Mouse (Mus musculus) WW6 (cell line): ENCODE measurements around the gene A3galt2.

Source experiments
- DNase-seq: peaks from one replicate; pipeline ENCODE4 v3.0.0-alpha.2; 2013; ENCODE audit warnings: low read depth, low spot score

The A3galt2 gene

GRCm38 (mm10) chr4:128727721-128728430 lies 27.3 kb upstream of the A3galt2 start:
- DNase-seq = no peak

DNA sequence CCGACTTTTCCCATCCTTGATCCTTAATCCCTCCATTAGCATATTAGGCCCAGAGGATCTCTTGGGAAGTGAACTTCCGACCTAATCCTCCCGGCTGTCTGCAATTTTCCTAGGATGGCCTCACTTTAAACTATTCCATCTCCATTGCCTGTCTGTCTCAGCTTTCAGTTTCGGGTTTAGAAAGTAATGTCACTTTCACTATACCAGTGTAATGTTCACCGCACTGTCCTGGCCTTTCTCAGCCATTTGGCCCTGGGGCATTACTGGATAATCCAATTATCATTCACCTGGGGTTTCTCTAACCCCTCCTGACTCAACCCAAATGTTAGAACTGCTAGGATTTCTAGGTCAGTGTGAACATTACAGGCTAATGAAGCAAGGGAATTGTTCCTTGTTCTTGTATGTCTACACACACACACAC lies 26.7 kb upstream of the A3galt2 start:
- no peak for DNase-seq

- DNase-seq = no peak
Observed at GRCm38 (mm10) chr4:128729033-128729708, 26.0 kb upstream of the A3galt2 start.

- no peak for DNase-seq
Observed at GRCm38 (mm10) chr4:128729709-128730037, 25.5 kb upstream of the A3galt2 start.

- DNase-seq = no peak
Observed at GRCm38 (mm10) chr4:128730271-128730670, 24.9 kb upstream of the A3galt2 start.

DNA sequence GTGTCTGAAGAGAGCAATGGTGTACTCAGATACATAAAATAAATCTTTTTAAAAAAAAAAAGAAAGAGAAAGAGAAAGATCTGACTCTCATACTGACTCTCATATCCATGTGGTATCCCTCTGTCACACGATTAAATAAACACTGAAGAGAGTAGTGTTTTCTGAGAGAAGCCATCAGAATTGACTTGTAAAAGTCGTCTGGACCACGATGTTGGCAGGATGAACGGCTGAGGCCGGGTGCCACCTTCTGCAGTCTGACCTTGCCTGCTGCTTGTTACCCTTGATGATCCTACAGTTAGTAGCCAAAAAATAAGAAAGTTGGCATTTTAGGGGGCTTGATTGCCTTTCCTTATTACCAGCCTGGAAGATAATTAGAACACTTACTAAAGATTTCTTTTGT lies 22.4 kb upstream of the A3galt2 start:
- DNase-seq = no peak

DNA sequence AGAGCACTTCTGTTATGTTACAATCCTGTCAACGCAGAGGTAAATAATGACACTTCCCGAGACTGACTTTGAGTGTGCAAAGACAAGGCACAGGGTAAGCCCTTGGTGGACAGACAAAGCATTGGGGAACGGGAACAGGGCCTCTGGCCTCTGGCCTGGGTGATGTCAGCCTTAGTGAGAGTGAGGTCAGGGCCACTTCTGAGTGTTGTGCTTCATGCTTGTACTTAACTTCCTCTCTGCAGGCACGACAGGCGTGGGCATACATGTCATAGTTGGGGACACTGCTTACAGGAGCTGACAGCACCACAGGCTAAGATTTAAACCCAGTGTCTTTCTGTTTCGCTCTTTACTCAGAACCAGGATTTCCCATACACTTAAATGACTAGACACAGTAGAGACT lies 21.7 kb upstream of the A3galt2 start:
- DNase-seq = no peak

DNA sequence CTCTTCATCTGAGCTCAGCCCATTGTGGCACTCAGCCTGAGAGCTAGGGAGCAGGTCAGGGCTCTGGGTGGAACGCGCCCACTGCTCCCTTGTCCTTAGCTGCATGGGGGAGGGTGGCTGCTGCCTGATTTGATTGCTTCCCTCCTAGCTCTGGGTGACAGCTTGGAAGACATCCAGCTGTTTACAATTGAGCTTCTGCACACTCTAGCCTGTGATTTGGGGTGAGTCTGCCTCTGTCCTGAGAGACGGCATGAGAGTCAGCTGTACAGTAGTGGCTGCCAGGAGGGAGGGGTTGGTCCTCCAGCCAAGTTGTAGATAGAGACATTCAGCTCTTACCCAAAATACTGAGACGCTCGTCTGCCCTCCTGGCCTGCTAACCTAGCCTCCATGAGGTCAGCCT lies 20.9 kb upstream of the A3galt2 start:
- DNase-seq = no peak

GRCm38 (mm10) chr4:128734721-128735671 lies 20.2 kb upstream of the A3galt2 start:
- DNase-seq = no peak

DNA sequence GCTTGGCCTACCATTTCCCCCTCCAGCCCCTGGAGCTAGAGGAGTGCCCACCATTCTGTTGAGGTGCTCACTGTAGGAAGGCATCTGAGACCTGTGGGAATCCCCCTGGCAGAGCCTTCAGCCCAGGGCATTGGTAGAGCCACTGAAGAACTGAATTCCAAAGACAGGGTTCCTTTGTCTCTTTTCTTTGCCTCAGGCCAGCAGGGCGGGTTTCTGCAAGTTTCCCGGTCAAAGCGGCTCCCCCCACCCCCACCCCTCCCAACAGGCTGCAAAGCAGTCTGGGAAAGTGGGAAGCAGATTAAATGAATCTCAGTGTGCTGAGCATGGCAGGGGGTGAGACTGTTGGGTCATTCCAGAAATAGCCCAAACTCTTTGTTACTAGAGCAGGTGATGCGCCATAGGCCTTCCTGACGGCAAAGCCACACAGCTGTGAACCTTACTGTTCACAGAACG lies 18.0 kb upstream of the A3galt2 start:
- DNase-seq = no peak

GRCm38 (mm10) chr4:128737825-128738610 lies 17.1 kb upstream of the A3galt2 start:
- no peak for DNase-seq

GRCm38 (mm10) chr4:128740878-128741277 lies 14.3 kb upstream of the A3galt2 start:
- DNase-seq = no peak

DNA sequence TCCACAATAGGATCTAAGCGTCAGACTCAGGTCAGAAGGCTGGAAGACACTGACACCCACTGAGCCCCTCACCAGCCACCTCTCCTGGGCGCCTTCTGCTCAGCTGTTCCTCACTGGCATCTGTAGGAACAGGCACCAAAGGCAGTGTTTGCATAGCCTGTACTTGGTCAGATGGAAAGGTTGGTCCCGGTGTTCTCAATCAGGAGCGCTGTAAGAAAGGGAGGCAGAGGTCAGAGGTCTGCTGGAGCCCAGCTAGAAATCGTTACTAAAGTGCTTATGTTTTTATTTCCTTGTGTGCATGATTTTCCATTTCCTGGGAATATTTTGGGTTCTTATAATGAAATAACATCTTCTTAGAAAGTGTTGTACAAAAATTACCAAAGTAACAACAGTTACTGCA lies 13.3 kb upstream of the A3galt2 start:
- no peak for DNase-seq

DNA sequence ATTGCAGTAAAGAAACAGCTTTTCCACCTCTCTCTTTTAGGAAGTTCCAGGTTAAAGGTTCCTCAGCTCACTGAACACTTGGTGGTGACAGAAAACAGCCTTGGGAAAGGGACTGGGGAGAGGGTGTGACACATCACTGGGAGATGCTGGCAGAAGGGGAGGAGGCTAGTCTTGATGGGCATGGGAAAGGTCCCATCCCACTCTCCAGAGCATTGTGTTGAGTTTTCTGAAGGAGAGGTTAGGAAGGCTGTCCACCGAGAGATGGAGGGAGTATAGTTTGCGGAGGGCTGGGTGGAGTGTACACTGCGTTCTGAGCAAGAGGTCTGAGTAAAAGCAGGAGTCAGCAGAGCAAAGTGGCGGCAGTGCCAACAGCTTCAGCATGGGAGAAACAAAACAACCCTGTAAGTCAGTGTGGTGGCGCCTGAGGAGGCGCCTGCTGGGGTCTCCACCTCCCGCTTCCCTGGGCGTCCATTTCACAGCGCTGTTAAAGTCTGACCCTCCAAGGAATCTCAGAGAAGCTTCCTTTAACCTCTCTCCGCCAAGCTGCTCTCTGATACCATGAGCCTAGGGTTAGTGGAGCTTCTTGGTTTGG lies 12.7 kb upstream of the A3galt2 start:
- DNase-seq = no peak

DNA sequence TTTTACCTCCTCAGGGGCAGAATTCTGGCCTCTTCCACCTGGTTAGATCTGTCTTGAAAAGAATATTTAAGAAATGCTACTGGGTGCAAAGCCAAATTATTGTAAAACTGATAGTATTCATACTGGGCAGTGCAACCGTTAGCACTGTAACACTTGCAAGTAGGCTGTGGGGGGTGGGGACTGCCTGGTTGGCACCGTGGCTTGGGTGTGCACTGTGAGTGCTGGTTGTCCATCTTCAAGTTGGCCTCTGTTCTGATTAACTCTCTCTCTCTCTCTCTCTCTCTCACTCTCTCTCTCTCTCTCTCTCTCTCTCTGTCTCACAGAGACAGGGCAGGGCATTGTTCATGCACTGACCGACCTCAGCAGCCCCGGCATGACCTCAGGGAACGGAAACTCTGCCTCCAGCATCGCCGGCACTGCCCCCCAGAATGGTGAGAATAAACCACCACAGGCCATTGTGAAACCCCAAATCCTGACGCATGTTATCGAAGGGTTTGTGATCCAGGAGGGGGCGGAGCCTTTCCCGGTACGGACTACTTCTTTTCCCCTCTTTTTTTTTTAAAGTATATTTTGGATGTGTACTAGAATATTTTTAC lies 12.0 kb upstream of the A3galt2 start:
- no peak for DNase-seq

DNA sequence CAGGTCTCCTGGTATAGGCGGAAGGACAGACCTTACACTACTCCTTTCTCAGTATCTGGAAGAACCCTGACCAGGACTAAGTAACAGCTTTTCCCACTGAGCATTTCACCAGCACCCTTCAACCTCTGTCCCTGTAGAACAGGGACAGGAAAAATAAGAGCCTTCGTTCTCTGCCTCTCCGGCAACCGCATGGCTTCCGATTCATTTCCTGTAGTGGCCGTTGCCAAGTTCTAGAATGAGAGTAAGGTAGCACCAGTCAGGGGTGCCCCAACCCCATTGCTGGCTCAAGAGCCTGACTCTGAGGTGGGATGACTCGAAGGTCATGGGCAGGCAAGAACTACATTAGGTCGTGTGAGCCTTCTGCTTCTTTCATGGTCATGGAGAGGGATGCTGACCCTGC lies 10.0 kb upstream of the A3galt2 start:
- no peak for DNase-seq

- no peak for DNase-seq
Observed at GRCm38 (mm10) chr4:128747614-128748270, 7.4 kb upstream of the A3galt2 start.

DNA sequence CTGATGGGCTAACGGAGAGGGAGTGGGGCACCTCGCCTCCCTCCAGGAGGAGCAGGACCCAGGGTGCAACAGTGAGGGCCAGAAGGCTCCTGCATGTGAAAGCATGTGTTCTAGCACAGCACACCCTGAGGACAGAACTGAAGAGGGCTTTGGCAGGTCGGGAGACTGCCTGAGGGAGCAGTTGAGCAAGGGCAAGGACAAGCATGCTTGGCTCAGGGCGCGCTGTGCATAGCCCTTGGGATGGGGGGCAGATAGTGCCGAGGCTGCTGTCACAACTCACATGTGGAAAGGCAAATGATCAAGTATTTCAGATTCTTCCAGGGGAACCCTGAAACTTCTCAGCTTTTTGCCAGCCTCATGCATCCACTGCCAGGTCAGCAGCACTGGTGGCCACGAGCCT lies 6.9 kb upstream of the A3galt2 start:
- no peak for DNase-seq

DNA sequence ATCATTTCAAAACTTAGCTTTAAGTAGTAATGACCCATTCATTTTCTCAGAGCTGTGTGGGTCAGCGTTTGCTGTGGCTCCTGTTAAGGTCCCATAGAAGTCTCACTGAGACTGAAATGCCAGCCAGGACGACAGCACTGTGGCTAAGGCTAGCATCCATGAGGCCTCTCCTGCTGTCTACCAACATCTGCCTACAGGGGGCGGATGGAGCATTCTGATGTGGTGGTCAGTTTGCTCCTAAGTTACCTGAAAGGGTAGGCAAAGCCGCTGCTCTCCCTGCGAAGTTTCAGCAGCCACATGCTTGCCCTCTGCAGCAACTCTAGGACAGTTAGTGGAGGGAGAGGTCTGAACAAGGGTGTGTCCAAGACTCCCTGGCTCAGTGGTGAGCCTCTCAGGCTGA lies 4.2 kb upstream of the A3galt2 start:
- DNase-seq = no peak
